Mouse (Mus musculus) lung, adult 2 months (tissue): ENCODE results near the gene Hspb8.

Source experiments
- CTCF ChIP-seq: fragments of 200-500 bp; IDR thresholded peaks from 2 replicates; pipeline ENCODE4 v1.5.1; 2011; ENCODE audit warnings: mild to moderate bottlenecking, low read length, control low read depth; ENCODE audit not compliant: insufficient read depth
- POLR2A ChIP-seq: fragments of 200-500 bp; IDR thresholded peaks from 2 replicates; pipeline ENCODE4 v1.6.1; 2011; ENCODE audit warnings: low read depth, mild to moderate bottlenecking, control low read depth, low read length, borderline replicate concordance; ENCODE audit errors: extremely low read depth

DNA sequence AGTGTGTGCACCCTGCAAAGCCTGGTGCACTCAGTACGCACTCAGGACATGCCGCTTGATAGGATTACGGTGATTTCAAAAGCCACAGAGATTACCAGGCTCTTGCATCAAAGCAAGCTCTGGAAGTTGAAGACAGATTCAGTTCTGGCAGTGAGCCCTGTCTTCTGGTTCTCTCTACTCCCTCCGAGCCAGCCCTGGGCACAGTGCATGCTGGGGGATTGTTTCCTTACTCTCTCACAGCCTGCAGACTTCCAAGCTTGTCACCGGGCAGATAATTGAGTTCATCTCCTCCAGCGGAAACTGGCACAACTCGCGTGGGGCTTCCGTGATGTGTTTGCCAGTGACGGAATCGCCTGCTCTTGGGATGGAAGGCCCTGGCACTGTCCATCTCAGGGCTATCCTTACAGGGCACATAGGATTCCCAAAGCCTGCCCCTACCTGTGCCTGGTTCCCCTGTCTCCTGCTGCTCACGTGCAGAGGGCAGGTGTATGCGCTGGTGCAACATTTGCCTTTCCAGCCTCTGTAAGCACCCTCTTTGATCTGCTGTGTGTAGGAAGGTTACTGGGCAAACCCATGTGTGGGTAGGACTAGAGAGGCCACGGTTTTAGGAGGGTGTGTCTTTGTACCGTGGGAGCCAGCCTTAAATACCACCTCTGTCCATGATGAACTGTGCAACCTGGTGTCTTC, 32.7 kb downstream of the Hspb8 start:
- TF ChIP-seq POLR2A (no peak), CTCF (no peak)
